Mouse (Mus musculus) kidney, postnatal 0 days (tissue): ENCODE measurements around the gene Sv2c. TPM values are rescaled to one million over a fixed set of nuclear protein-coding genes. Genes with fewer than 3 reads are reported as not detected.

ENCODE experiments used
- ATAC-seq: fragments of 200-750 bp; cut with Nextera tagmentation; replicated peaks from 2 replicates; pipeline ENCODE4 v1.8.0; 2017; ENCODE audit warnings: low read depth, moderate number of reproducible peaks, moderate TSS enrichment, moderate library complexity; ENCODE audit not compliant: low FRiP score
- DNase-seq: peaks from one replicate; pipeline ENCODE4 v3.0.0-alpha.2; 2016; ENCODE audit warnings: low spot score
- H3K27ac ChIP-seq: fragments of 300-500 bp; sonication (generic); 2 replicates; pipeline ENCODE4 v1.5.1; 2014; ENCODE audit warnings: mild to moderate bottlenecking
- H3K27me3 ChIP-seq: fragments of 300-500 bp; sonication (generic); 2 replicates; pipeline ENCODE4 v1.6.1; 2014; ENCODE audit warnings: low read length, mixed read lengths; ENCODE audit not compliant: insufficient read depth
- H3K36me3 ChIP-seq: fragments of 300-500 bp; sonication (generic); 2 replicates; pipeline ENCODE4 v1.6.1; 2014; ENCODE audit warnings: low read length, mixed read lengths; ENCODE audit not compliant: insufficient read depth
- H3K4me1 ChIP-seq: fragments of 300-500 bp; sonication (generic); replicated peaks from 2 replicates; pipeline ENCODE4 v1.6.1; 2014; ENCODE audit warnings: antibody characterized with exemption, low read length, mixed read lengths; ENCODE audit not compliant: insufficient read depth
- H3K4me2 ChIP-seq: fragments of 300-500 bp; sonication (generic); 2 replicates; pipeline ENCODE4 v1.6.1; 2014; ENCODE audit warnings: mild to moderate bottlenecking, low read length, moderate library complexity, mixed read lengths
- H3K4me3 ChIP-seq: fragments of 300-500 bp; sonication (generic); replicated peaks from 2 replicates; pipeline ENCODE4 v1.5.1; 2014; ENCODE audit warnings: low read depth, low read length
- H3K9ac ChIP-seq: fragments of 300-500 bp; sonication (generic); 2 replicates; pipeline ENCODE4 v1.6.1; 2014; ENCODE audit warnings: low read depth, low read length
- H3K9me3 ChIP-seq: fragments of 300-500 bp; sonication (generic); replicated peaks from 2 replicates; pipeline ENCODE4 v1.6.1; 2016; ENCODE audit warnings: low read length, inconsistent platforms, mixed read lengths
- CTCF ChIP-seq: IDR thresholded peaks from 2 replicates; pipeline ENCODE4 v1.5.1; 2016; ENCODE audit warnings: antibody characterized with exemption, low read depth, mild to moderate bottlenecking, moderate library complexity
- WGBS: fragments of 180-500 bp; shearing (Covaris S2); extraction: QIAGEN DNeasy Blood & Tissue Kit; methylation state at CpG from one replicate; pipeline ENCODE4 v1.1.7; 2014; 5-methylcytosine and 5-hydroxymethylcytosine counted together
- polyA plus RNA-seq: library from polyadenylated mRNA; unstranded; fragments of >200 nt; fragmentation: Nextera tagmentation; extraction: Ambion mirVana; gene quantifications from 2 replicates; pipeline ENCODE4 v1.2.1, GENCODE M21; 2015

Gene Sv2c
- polyA plus RNA-seq, 1 experiment from 2014 or later: 0.39 TPM

- no peak overlapping the region for H3K4me2 ChIP-seq
- 85% methylated on average over 3 of the region's 3 CpGs for WGBS
- no peak for ATAC-seq
Measured at GRCm38 (mm10) chr13:95943919-95944318, 188.5 kb downstream of the Sv2c start.

DNA sequence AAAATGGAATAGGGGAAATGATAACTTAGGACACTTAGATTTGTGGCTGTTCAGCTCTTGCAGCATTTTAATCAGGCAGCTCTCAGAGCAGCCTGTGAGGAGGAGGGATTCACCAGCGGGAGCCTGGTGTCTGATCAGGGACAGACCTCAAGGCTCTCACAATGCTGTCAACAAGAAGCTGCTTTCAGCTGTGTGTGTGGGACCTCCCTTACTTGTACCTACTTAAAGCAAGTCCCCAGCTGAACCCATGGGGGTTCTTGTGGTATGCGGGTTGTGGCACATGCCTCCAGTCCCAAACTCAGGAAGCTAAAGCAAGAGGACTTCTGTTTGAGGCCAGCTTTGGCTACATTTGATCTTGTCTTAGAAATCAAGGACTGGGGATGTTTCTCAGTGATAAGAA, 189.8 kb downstream of the Sv2c start:
- H3K36me3 ChIP-seq: no peaks in the 10 kb centered on the region
- no peak for TF ChIP-seq CTCF
- DNase-seq: no peak
- H3K27me3 ChIP-seq: no peaks in the 10 kb centered on the region
- no peaks in the 10 kb centered on the region for H3K4me1 ChIP-seq
- H3K4me2 ChIP-seq: no peak overlapping the region
- ATAC-seq: no peak
- H3K4me3 ChIP-seq: no peak overlapping the region
- no peaks in the 10 kb centered on the region for H3K9me3 ChIP-seq
- no peak overlapping the region for H3K9ac ChIP-seq
- no peak overlapping the region for H3K27ac ChIP-seq
- WGBS: 58% methylated on average over 2 of the region's 2 CpGs

More at GRCm38 (mm10) chr13:95943919-95944318, 188.5 kb downstream of the Sv2c start:
- Histone ChIP-seq H3K36me3 (no peaks in the 10 kb centered on the region), H3K4me1 (no peaks in the 10 kb centered on the region), H3K9ac (no peak overlapping the region), H3K27ac (no peak overlapping the region), H3K27me3 (no peaks in the 10 kb centered on the region), H3K4me3 (no peak overlapping the region), H3K9me3 (no peaks in the 10 kb centered on the region)
- DNase-seq: no peak
- TF ChIP-seq CTCF: no peak

GRCm38 (mm10) chr13:95941861-95942260, 190.5 kb downstream of the Sv2c start:
- DNase-seq: no peak

DNA sequence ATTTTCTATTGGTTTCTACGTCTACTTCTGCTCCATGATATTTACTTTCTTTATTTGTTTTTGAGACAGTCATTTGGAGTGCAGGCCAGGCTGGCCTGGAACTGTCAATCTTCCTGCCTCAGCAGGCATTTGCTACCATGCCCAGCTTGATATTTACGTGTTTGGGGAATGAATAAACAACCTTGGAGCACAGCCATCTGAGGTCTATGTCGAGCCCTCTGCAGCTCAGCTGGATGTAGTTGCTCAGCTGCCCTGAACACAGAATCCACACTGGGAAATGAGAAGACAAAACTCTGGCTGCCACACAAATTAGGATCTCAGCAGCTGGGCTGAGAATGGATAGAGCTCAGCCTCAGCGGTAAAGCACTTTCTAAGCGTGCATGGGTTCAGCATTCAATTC, 191.6 kb downstream of the Sv2c start:
- no peak for TF ChIP-seq CTCF

More at GRCm38 (mm10) chr13:95941861-95942260, 190.5 kb downstream of the Sv2c start:
- H3K4me2 ChIP-seq: no peak overlapping the region
- H3K9ac ChIP-seq: no peak overlapping the region
- H3K27me3 ChIP-seq: no peaks in the 10 kb centered on the region
- H3K9me3 ChIP-seq: no peaks in the 10 kb centered on the region
- H3K36me3 ChIP-seq: no peaks in the 10 kb centered on the region
- no peaks in the 10 kb centered on the region for H3K4me1 ChIP-seq
- 88% methylated on average over 4 of the region's 4 CpGs for WGBS
- H3K27ac ChIP-seq: no peak overlapping the region
- no peak for ATAC-seq
- no peak overlapping the region for H3K4me3 ChIP-seq
- no peak for TF ChIP-seq CTCF

DNA sequence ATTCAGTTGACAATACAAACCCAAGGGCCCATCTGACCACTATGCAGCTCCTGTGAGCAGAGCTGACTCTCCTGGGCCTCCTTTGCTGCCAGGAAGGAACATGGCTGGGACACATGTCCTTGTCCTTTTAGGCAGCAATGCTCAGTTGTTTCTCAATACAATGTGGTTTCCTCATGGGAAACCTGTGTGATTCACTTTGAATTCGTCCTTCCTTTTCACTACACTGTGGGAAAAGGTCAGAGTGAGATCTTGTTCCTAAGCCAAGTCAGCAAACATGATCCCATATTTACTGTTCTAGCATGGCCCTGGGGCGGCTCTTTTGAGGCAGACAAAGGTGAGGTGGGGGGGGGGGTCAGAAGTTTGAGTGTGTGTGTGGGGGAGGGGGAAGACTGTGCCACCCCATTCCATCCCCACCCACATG, 208.2 kb downstream of the Sv2c start:
- H3K27me3 ChIP-seq: no peaks in the 10 kb centered on the region
- no peaks in the 10 kb centered on the region for H3K36me3 ChIP-seq
- no peaks in the 10 kb centered on the region for H3K9me3 ChIP-seq
- no peak for TF ChIP-seq CTCF
- no peak overlapping the region for H3K27ac ChIP-seq
- ATAC-seq: no peak
- H3K4me2 ChIP-seq: no peak overlapping the region
- 67% methylated on average over 2 of the region's 2 CpGs for WGBS
- no peaks in the 10 kb centered on the region for H3K4me1 ChIP-seq
- H3K9ac ChIP-seq: no peak overlapping the region
- DNase-seq: no peak
- H3K4me3 ChIP-seq: no peak overlapping the region

More for the DNA sequence above, 191.6 kb downstream of the Sv2c start:
- Histone ChIP-seq H3K4me2 (no peak overlapping the region), H3K9ac (no peak overlapping the region), H3K4me1 (no peaks in the 10 kb centered on the region), H3K27me3 (no peaks in the 10 kb centered on the region), H3K9me3 (no peaks in the 10 kb centered on the region), H3K27ac (no peak overlapping the region), H3K36me3 (no peaks in the 10 kb centered on the region), H3K4me3 (no peak overlapping the region)
- ATAC-seq: no peak
- 65% methylated on average over 5 of the region's 5 CpGs for WGBS
- DNase-seq: no peak

- 88% methylated on average over 4 of the region's 4 CpGs for WGBS
- DNase-seq: no peak
Measured at GRCm38 (mm10) chr13:95922626-95923025, 209.8 kb downstream of the Sv2c start.

More at GRCm38 (mm10) chr13:95922626-95923025, 209.8 kb downstream of the Sv2c start:
- H3K9me3 ChIP-seq: no peaks in the 10 kb centered on the region
- H3K27me3 ChIP-seq: no peaks in the 10 kb centered on the region
- no peak for TF ChIP-seq CTCF
- ATAC-seq: no peak
- no peak overlapping the region for H3K4me3 ChIP-seq
- H3K9ac ChIP-seq: no peak overlapping the region
- no peaks in the 10 kb centered on the region for H3K36me3 ChIP-seq
- H3K4me2 ChIP-seq: no peak overlapping the region
- no peaks in the 10 kb centered on the region for H3K4me1 ChIP-seq
- no peak overlapping the region for H3K27ac ChIP-seq
